Mouse (Mus musculus) adrenal gland, adult (tissue): Measurements from ENCODE around the gene Tmem235.
A peak's percentile ranks its signal among the peaks of the same experiment; 100 is the strongest.
"Not testable (repeated sequence)": the region's sequence is repeated elsewhere in the genome, so short reads cannot be mapped to it uniquely, and the experiment has no call there.

Experiments used
- DNase-seq, 2 experiments: peaks; one replicate each; pipeline ENCODE4 v3.0.0; 2022 to 2023; ENCODE audit warnings: low spot score in 1 of 2; ENCODE audit not compliant: inconsistent age in 2 of 2

The Tmem235 gene

GRCm38 (mm10) chr11:117860601-117861000 is at the start of gene Tmem235:
Gene Tmem235 (plus strand): TSS chr11:117860752.
- DNase-seq = no peak

- no peak for DNase-seq
Observed at GRCm38 (mm10) chr11:117813867-117814266, 46.7 kb upstream of the Tmem235 start.

GRCm38 (mm10) chr11:117814704-117815366 is 45.7 kb upstream of the Tmem235 start:
- DNase-seq = no peak

GRCm38 (mm10) chr11:117815850-117816249 is 44.7 kb upstream of the Tmem235 start:
- DNase-seq = not testable (repeated sequence)

GRCm38 (mm10) chr11:117816389-117816996 is 44.1 kb upstream of the Tmem235 start:
- DNase-seq = no peak

GRCm38 (mm10) chr11:117819095-117819494 is 41.5 kb upstream of the Tmem235 start:
- no peak for DNase-seq

GRCm38 (mm10) chr11:117820173-117820572 is 40.4 kb upstream of the Tmem235 start:
- DNase-seq = no peak

- DNase-seq = peak; percentile 49 to 82
Observed at GRCm38 (mm10) chr11:117821868-117822267, 38.7 kb upstream of the Tmem235 start.

- peak in 1 of 2 experiments; percentile 52 for DNase-seq
Observed at GRCm38 (mm10) chr11:117822728-117823241, 37.8 kb upstream of the Tmem235 start.

GRCm38 (mm10) chr11:117823411-117823810 is 37.1 kb upstream of the Tmem235 start:
- DNase-seq = no peak

- peak; percentile 83 to 94 for DNase-seq
Observed at GRCm38 (mm10) chr11:117824060-117824969, 36.2 kb upstream of the Tmem235 start.

- peak; percentile 78 to 88 for DNase-seq
Observed at GRCm38 (mm10) chr11:117825333-117826101, 35.0 kb upstream of the Tmem235 start, which contains the start of the genes Afmid and Tk1. Gene Afmid (plus strand): TSS chr11:117825924. Gene Tk1 (minus strand): TSS chr11:117826092.

- no peak for DNase-seq
Observed at GRCm38 (mm10) chr11:117826164-117826563, 34.4 kb upstream of the Tmem235 start.

GRCm38 (mm10) chr11:117826916-117827315 is 33.6 kb upstream of the Tmem235 start:
- DNase-seq = no peak

- DNase-seq = no peak
Observed at GRCm38 (mm10) chr11:117827386-117827785, 33.2 kb upstream of the Tmem235 start.

GRCm38 (mm10) chr11:117828149-117828887 is 32.2 kb upstream of the Tmem235 start:
- DNase-seq = peak; percentile 46 to 58

GRCm38 (mm10) chr11:117828888-117829604 is 31.5 kb upstream of the Tmem235 start:
- peak; percentile 41 to 78 for DNase-seq

- DNase-seq = peak in 1 of 2 experiments; percentile 70
Observed at GRCm38 (mm10) chr11:117829671-117830215, 30.8 kb upstream of the Tmem235 start.

GRCm38 (mm10) chr11:117830401-117830800 is 30.2 kb upstream of the Tmem235 start:
- peak in 1 of 2 experiments; percentile 56 for DNase-seq
